Mouse (Mus musculus): ENCODE measurements around the gene Mto1. TPM values are rescaled to one million over a fixed set of nuclear protein-coding genes. Genes with fewer than 3 reads are reported as not detected.

Mto1 gene
- 25.5 and 26.8 TPM in 2 replicates for polyA plus RNA-seq (2014; fragmentation: Nextera tagmentation; extraction: Ambion mirVana)

DNA sequence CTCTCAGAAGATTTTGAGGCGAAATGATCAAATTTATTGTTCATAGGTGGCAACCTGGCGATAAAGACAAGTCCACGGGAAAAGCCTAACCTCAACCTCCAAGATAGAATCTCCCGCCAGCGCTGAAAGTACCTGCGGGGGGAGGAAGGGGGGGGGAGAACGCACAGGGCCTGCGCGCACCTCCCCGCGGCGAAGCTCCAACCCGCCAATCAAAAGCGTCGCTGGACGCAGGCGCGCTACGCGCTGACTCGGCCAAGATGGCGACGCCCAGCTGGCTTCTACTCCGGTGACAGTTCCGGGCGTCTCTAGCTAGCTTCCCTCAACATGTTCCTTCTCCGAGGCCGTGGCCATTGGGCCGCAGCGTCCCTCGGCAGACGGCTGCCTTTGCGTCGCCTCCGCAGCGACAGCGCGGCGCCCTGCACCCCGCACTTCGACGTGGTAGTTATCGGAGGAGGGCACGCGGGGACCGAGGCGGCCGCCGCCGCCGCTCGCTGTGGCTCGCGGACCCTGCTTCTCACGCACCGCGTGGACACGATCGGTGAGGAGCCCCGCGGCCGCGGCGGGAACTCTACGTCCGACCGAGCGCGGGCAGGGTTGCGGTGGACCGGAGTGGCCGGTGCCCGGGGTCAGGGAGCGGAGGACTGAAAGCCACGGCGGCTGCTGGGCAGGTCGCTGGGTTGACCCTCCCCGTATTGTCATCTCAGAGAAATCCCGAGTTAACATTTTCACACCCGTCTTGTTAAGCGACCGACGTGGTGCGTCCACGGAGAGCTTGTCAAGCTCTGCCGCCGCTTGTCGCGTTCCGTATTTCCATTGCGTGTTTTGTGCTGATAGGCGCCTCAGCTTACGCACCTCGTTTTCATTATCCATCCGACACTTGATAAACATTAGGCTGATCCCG is at the start of gene Mto1, which contains the start of gene Gm17324:
Mto1 (plus strand) TSS at position 236 of the 901 bp plus-strand sequence.
Gm17324 (minus strand) TSS at position 814 of the 901 bp plus-strand sequence.
- peak; percentile 94 for DNase-seq (ENCODE audit: low spot score)
- under 1% methylated on average over 95 of the region's 96 CpGs for WGBS
- Histone ChIP-seq H3K4me3 (ENCODE audit: low read depth, low read length) (peak within 1 kb of the TSS; percentile 98), H3K27me3 (replicated peaks; ENCODE audit: control insufficient read depth, insufficient read depth, low read length) (peaks cover 37% of the 10 kb centered on the region), H3K4me2 (ENCODE audit: low read length) (peak within 1 kb of the TSS; percentile 73), H3K36me3 (ENCODE audit: control insufficient read depth, insufficient read depth, low read length) (peaks cover 27% of the 10 kb centered on the region), H3K9me3 (ENCODE audit: control insufficient read depth, low read length) (no peaks in the 10 kb centered on the region), H3K27ac (ENCODE audit: low read depth) (peak within 1 kb of the TSS; percentile 87), H3K9ac (ENCODE audit: low read length) (peak within 1 kb of the TSS; percentile 94), H3K4me1 (replicated peaks; ENCODE audit: control insufficient read depth, insufficient read depth, low read length) (peaks cover 9% of the 10 kb centered on the region; the same call in 1 of the 2 replicates)
- ATAC-seq (replicated peaks; ENCODE audit: low FRiP score, low TSS enrichment, low read depth): peak; percentile 96

DNA sequence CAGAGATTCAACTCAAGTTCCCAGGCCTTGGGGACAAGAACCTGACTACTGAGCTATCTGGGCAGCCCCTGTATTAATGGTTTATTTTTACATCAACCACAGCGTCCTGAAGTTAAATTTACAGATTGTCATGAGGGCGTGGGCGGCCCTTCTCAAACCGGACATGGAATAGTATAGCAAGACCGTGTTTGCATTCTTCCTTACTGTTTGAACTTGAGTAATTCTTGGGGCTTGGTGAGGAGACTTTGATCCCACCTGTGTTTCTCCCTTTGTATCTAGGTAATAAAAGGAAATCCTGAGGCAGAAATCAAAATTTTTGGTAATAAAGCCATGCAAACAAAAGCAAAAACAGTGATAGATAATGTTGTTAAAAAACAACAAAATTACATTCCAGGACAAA is 47.4 kb upstream of the Mto1 start:
- 59% methylated on average over 5 of the region's 5 CpGs for WGBS
- DNase-seq (ENCODE audit: low spot score): no peak
- no peak for ATAC-seq (replicated peaks; ENCODE audit: low FRiP score, low TSS enrichment, low read depth)

DNA sequence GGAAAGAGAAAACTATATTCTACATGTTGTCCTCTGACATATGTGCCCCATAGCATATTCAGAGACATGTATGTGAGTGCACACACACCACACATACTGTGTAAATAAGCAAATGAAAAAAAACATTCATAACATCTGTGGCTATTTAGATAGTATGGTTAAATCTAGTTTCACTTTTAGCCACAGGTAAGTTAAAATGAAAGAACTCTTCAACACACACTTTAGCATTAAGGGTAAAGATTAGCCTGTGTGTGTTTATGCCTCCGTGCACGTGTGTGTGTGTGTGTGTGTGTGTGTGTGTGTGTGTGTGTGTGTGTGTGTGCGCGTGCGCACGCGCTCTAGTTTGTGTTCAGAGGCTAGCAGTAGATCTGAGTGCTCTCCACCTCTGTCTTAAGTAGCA is 46.4 kb upstream of the Mto1 start:
- DNase-seq (ENCODE audit: low spot score): no peak
- H3K9me3 ChIP-seq (ENCODE audit: control insufficient read depth, low read length): no peaks in the 10 kb centered on the region
- no peak overlapping the region for H3K27ac ChIP-seq (ENCODE audit: low read depth)
- peaks cover 14% of the 10 kb centered on the region for H3K27me3 ChIP-seq (replicated peaks; ENCODE audit: control insufficient read depth, insufficient read depth, low read length)
- no peak for ATAC-seq (replicated peaks; ENCODE audit: low FRiP score, low TSS enrichment, low read depth)
- no peak overlapping the region for H3K9ac ChIP-seq (ENCODE audit: low read length)
- 91% methylated on average over 7 of the region's 7 CpGs for WGBS
- H3K4me3 ChIP-seq (ENCODE audit: low read depth, low read length): no peak overlapping the region
- no peaks in the 10 kb centered on the region for H3K36me3 ChIP-seq (ENCODE audit: control insufficient read depth, insufficient read depth, low read length)
- no peak overlapping the region for H3K4me2 ChIP-seq (ENCODE audit: low read length)
- H3K4me1 ChIP-seq (replicated peaks; ENCODE audit: control insufficient read depth, insufficient read depth, low read length): no peaks in the 10 kb centered on the region

More for the DNA sequence above, 47.4 kb upstream of the Mto1 start:
- no peak overlapping the region for H3K4me2 ChIP-seq (ENCODE audit: low read length)
- H3K36me3 ChIP-seq (ENCODE audit: control insufficient read depth, insufficient read depth, low read length): no peaks in the 10 kb centered on the region
- no peak overlapping the region for H3K27ac ChIP-seq (ENCODE audit: low read depth)
- no peaks in the 10 kb centered on the region for H3K4me1 ChIP-seq (replicated peaks; ENCODE audit: control insufficient read depth, insufficient read depth, low read length)
- peaks cover 24% of the 10 kb centered on the region for H3K27me3 ChIP-seq (replicated peaks; ENCODE audit: control insufficient read depth, insufficient read depth, low read length)
- H3K9me3 ChIP-seq (ENCODE audit: control insufficient read depth, low read length): no peaks in the 10 kb centered on the region
- H3K4me3 ChIP-seq (ENCODE audit: low read depth, low read length): no peak overlapping the region
- H3K9ac ChIP-seq (ENCODE audit: low read length): no peak overlapping the region

DNA sequence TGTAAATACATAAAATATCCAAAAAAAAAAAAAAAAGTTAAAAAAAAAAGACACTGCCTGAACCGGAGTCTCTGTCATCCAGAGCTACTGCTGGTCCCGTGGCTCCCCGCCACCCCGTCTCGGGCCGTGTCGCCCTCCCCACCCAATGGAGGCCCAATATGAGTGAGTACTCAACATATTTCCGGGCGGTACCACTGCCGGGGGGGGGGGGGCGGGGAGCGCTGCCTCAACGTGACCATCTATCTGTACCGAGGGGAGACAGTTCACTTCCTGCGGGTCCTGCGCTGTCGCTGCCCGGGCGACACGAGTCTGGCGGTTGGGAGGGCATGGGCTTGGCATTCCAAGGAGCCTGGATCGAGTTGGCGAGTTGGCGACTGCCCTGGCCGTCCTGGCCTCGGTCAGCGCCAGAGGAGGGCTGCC is 20.6 kb upstream of the Mto1 start:
- no peaks in the 10 kb centered on the region for H3K27me3 ChIP-seq (replicated peaks; ENCODE audit: control insufficient read depth, insufficient read depth, low read length)
- ATAC-seq (replicated peaks; ENCODE audit: low FRiP score, low TSS enrichment, low read depth): 0 out of 2 replicates have a peak, but pooled peaks have one; percentile 27
- H3K4me3 ChIP-seq (ENCODE audit: low read depth, low read length): peak overlapping the region; percentile 20
- no peaks in the 10 kb centered on the region for H3K36me3 ChIP-seq (ENCODE audit: control insufficient read depth, insufficient read depth, low read length)
- no peak for DNase-seq (ENCODE audit: low spot score)
- 33% methylated on average over 21 of the region's 27 CpGs for WGBS
- H3K4me1 ChIP-seq (replicated peaks; ENCODE audit: control insufficient read depth, insufficient read depth, low read length): no peaks in the 10 kb centered on the region
- H3K9ac ChIP-seq (ENCODE audit: low read length): no peak overlapping the region; the same call in 1 of the 2 replicates
- no peak overlapping the region for H3K27ac ChIP-seq (ENCODE audit: low read depth)
- H3K4me2 ChIP-seq (ENCODE audit: low read length): peak overlapping the region; percentile 63
- H3K9me3 ChIP-seq (ENCODE audit: control insufficient read depth, low read length): no peaks in the 10 kb centered on the region

DNA sequence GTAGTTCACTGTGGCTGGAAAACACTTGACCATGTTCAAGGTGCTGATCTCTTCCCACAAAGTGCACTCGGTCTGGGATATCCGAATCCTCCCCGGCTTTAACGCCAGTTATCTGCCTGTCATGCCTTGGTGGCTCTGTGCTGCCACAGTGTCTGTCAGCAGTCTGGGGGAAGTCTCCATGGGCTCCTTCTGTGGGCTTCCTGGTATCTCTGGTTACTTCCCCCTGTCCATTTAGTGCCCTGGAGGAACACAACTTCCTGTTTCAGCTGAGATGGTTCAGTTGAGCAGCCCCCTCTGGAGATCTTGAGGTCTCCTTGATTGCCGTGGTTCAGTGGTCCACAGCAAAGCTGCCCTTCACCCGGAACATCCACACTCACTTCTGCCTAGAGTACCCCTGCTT is 19.8 kb upstream of the Mto1 start:
- DNase-seq (ENCODE audit: low spot score) (no peak), ATAC-seq (replicated peaks; ENCODE audit: low FRiP score, low TSS enrichment, low read depth) (no peak)
- WGBS: 88% methylated on average over 6 of the region's 6 CpGs
- H3K27ac ChIP-seq (ENCODE audit: low read depth): no peak overlapping the region
- H3K27me3 ChIP-seq (replicated peaks; ENCODE audit: control insufficient read depth, insufficient read depth, low read length): no peaks in the 10 kb centered on the region
- no peak overlapping the region for H3K9ac ChIP-seq (ENCODE audit: low read length)
- no peak overlapping the region for H3K4me3 ChIP-seq (ENCODE audit: low read depth, low read length)
- H3K9me3 ChIP-seq (ENCODE audit: control insufficient read depth, low read length): no peaks in the 10 kb centered on the region
- H3K36me3 ChIP-seq (ENCODE audit: control insufficient read depth, insufficient read depth, low read length): no peaks in the 10 kb centered on the region
- no peaks in the 10 kb centered on the region for H3K4me1 ChIP-seq (replicated peaks; ENCODE audit: control insufficient read depth, insufficient read depth, low read length)
- no peak overlapping the region for H3K4me2 ChIP-seq (ENCODE audit: low read length)

DNA sequence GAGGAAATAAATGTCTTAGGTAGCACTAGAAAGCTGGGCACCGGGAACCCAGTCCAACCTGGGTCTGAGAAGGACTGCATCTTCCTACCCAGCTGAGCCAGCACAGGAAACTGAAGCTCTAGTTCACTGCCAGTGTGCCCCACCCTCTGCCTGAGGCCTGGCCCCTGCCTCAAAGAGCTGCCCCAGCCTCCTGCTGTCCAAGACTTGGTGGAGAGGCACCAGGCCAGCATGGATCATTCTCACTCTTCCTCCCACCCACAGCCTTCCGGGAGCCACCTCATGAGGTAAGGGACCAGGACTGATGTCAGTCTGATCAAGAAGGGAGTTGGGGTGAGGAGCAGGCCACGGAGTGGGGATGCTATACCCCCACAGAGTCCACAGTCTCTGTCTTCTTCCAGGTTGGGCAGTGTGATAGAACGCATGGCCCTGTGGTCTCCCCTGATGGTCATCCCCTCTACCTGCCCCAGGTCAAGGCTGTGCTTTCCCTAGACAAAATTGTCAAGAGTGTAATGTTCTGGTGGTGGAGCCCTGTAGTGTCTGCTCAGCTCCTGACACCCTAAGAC is 19.1 kb upstream of the Mto1 start:
- H3K27ac ChIP-seq (ENCODE audit: low read depth): no peak overlapping the region
- DNase-seq (ENCODE audit: low spot score) (no peak), ATAC-seq (replicated peaks; ENCODE audit: low FRiP score, low TSS enrichment, low read depth) (no peak)
- no peaks in the 10 kb centered on the region for H3K27me3 ChIP-seq (replicated peaks; ENCODE audit: control insufficient read depth, insufficient read depth, low read length)
- 83% methylated on average over 4 of the region's 4 CpGs for WGBS
- no peak overlapping the region for H3K9ac ChIP-seq (ENCODE audit: low read length)
- H3K4me1 ChIP-seq (replicated peaks; ENCODE audit: control insufficient read depth, insufficient read depth, low read length): no peaks in the 10 kb centered on the region
- H3K4me2 ChIP-seq (ENCODE audit: low read length): no peak overlapping the region
- H3K9me3 ChIP-seq (ENCODE audit: control insufficient read depth, low read length): no peaks in the 10 kb centered on the region
- H3K36me3 ChIP-seq (ENCODE audit: control insufficient read depth, insufficient read depth, low read length): no peaks in the 10 kb centered on the region
- H3K4me3 ChIP-seq (ENCODE audit: low read depth, low read length): no peak overlapping the region

DNA sequence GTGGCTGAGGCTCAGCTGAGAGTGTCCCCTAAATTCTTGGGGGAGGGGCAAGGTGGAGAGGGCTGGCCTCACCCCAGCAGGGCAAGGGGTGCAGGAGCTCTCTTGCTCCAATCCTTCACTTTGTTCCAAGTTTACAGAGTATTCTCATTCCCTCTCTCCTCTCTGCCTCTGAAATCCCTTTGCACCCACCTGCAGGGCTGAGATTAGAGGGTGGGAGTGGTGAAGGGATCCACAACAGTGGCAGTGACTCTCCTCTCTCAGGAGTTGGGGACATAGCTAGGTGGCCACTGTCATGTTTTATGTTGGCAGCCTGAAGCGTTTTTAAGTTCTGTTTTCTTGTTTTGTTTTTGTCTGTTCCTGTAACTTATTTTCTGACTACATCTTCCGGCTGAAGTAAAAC is 18.5 kb upstream of the Mto1 start:
- WGBS: 54% methylated on average over 2 of the region's 2 CpGs
- ATAC-seq (replicated peaks; ENCODE audit: low FRiP score, low TSS enrichment, low read depth): no peak

DNA sequence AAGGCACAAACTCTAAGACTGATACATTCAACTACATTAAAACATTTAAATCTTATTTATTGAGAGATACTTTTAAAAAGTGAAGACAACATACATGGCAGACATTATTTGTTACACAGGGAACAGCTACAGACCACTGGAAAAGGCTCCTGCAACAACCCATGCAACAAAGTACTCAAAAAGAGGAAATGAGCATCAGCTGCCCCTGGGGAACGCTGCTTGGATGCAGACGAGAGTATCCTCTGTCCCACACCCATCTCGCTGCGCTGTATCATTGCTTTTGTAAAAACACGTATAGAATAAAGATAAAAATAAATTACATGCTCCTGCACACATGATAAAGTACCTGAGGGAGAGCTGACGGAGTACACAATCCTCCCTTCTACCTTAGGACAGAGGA is 17.5 kb upstream of the Mto1 start:
- no peak overlapping the region for H3K4me2 ChIP-seq (ENCODE audit: low read length)
- ATAC-seq (replicated peaks; ENCODE audit: low FRiP score, low TSS enrichment, low read depth) (no peak), DNase-seq (ENCODE audit: low spot score) (no peak)
- H3K27me3 ChIP-seq (replicated peaks; ENCODE audit: control insufficient read depth, insufficient read depth, low read length): no peaks in the 10 kb centered on the region
- H3K4me3 ChIP-seq (ENCODE audit: low read depth, low read length): no peak overlapping the region
- no peaks in the 10 kb centered on the region for H3K36me3 ChIP-seq (ENCODE audit: control insufficient read depth, insufficient read depth, low read length)
- 79% methylated on average over 6 of the region's 6 CpGs for WGBS
- no peak overlapping the region for H3K9ac ChIP-seq (ENCODE audit: low read length)
- no peaks in the 10 kb centered on the region for H3K9me3 ChIP-seq (ENCODE audit: control insufficient read depth, low read length)
- H3K4me1 ChIP-seq (replicated peaks; ENCODE audit: control insufficient read depth, insufficient read depth, low read length): no peaks in the 10 kb centered on the region
- H3K27ac ChIP-seq (ENCODE audit: low read depth): no peak overlapping the region

More for the DNA sequence above, 18.5 kb upstream of the Mto1 start:
- no peak overlapping the region for H3K4me2 ChIP-seq (ENCODE audit: low read length)
- H3K4me3 ChIP-seq (ENCODE audit: low read depth, low read length): no peak overlapping the region
- H3K9me3 ChIP-seq (ENCODE audit: control insufficient read depth, low read length): no peaks in the 10 kb centered on the region
- no peaks in the 10 kb centered on the region for H3K36me3 ChIP-seq (ENCODE audit: control insufficient read depth, insufficient read depth, low read length)
- H3K27me3 ChIP-seq (replicated peaks; ENCODE audit: control insufficient read depth, insufficient read depth, low read length): no peaks in the 10 kb centered on the region
- no peaks in the 10 kb centered on the region for H3K4me1 ChIP-seq (replicated peaks; ENCODE audit: control insufficient read depth, insufficient read depth, low read length)
- H3K9ac ChIP-seq (ENCODE audit: low read length): no peak overlapping the region
- no peak for DNase-seq (ENCODE audit: low spot score)
- H3K27ac ChIP-seq (ENCODE audit: low read depth): no peak overlapping the region
